Mouse (Mus musculus) E14TG2a.4 (cell line): Measurements from ENCODE around the gene AI413582.

Experiments
- CTCF ChIP-seq: conservative IDR thresholded peaks from 2 replicates; pipeline ENCODE4 v1.5.1; 2014; ENCODE audit warnings: low read length
- NANOG ChIP-seq: IDR thresholded peaks from 2 replicates; pipeline ENCODE4 v1.6.1; 2014; ENCODE audit warnings: borderline replicate concordance, low read length, mixed read lengths
- POU5F1 ChIP-seq: IDR thresholded peaks from 2 replicates; pipeline ENCODE4 v1.6.1; 2014; ENCODE audit warnings: low read length, borderline replicate concordance

GRCm38 (mm10) chr17:27563771-27564244 is 1.7 kb downstream of the AI413582 start:
- TF ChIP-seq CTCF = no peak
- TF ChIP-seq NANOG = no peak
- TF ChIP-seq POU5F1 = no peak
